Mouse (Mus musculus): ENCODE measurements around the gene Snx30.

DNA sequence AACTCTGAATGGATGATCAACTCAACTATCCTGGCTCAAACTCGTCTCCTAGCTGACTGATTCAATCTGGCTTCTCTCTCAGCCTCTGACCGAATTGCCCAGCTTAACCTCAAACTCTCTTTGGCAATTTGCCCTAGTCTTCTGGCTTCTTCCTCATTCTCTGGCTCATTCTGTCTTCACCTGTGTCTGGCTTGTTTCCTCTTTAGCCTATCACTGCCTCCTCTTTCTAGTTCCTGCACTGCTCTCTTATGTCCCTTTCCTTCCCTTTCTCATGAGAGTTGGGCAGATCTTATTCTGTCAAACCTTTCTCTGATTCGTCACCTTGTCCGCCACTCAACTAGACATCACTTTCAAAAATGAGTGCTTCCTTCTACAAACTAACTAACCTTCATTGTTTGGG, 16.5 kb downstream of the Snx30 start:
- TF ChIP-seq CTCF (IDR thresholded peaks at IDR 0.05; ENCODE audit: borderline replicate concordance, extremely low read depth, insufficient read depth, insufficient read length) (no peak), POLR2A (IDR thresholded peaks at IDR 0.05; ENCODE audit: borderline replicate concordance, extremely low read depth, insufficient read depth, insufficient read length, poor library complexity, severe bottlenecking) (no peak)
